Mouse (Mus musculus): ENCODE measurements around the gene Sgsh. TPM values are rescaled to one million over a fixed set of nuclear protein-coding genes. Genes with fewer than 3 reads are reported as not detected.
A peak's percentile ranks its signal among the peaks of the same experiment; 100 is the strongest.

Gene Sgsh
- polyA plus RNA-seq, 1 experiment from 2014 or later: 3.7 TPM

- Histone ChIP-seq H3K36me3 (ENCODE audit: control insufficient read depth, insufficient read depth) (no peaks in the 10 kb centered on the region), H3K27me3 (replicated peaks; ENCODE audit: control insufficient read depth, insufficient read depth, low read length) (no peaks in the 10 kb centered on the region), H3K9ac (replicated peaks; ENCODE audit: low read depth, low read length) (no peak overlapping the region), H3K4me3 (replicated peaks; ENCODE audit: low read length) (no peak overlapping the region), H3K4me1 (replicated peaks; ENCODE audit: control insufficient read depth, insufficient read depth, low read length) (no peaks in the 10 kb centered on the region), H3K9me3 (ENCODE audit: control insufficient read depth, low read length) (no peaks in the 10 kb centered on the region), H3K27ac (ENCODE audit: low read length) (no peak overlapping the region), H3K4me2 (ENCODE audit: low read length) (no peak overlapping the region)
- no peak for ATAC-seq
- 90% methylated on average over 9 of the region's 9 CpGs for WGBS
Measured at GRCm38 (mm10) chr11:119381631-119382337, 26.4 kb upstream of the Sgsh start.

GRCm38 (mm10) chr11:119378551-119378950 is 23.2 kb upstream of the Sgsh start:
- H3K27ac ChIP-seq (ENCODE audit: low read length): no peak overlapping the region
- H3K9me3 ChIP-seq (ENCODE audit: control insufficient read depth, low read length): no peaks in the 10 kb centered on the region
- no peaks in the 10 kb centered on the region for H3K27me3 ChIP-seq (replicated peaks; ENCODE audit: control insufficient read depth, insufficient read depth, low read length)
- no peak overlapping the region for H3K4me3 ChIP-seq (replicated peaks; ENCODE audit: low read length)
- 94% methylated on average over 1 of the region's 1 CpGs for WGBS
- no peaks in the 10 kb centered on the region for H3K4me1 ChIP-seq (replicated peaks; ENCODE audit: control insufficient read depth, insufficient read depth, low read length)
- no peak for ATAC-seq
- no peaks in the 10 kb centered on the region for H3K36me3 ChIP-seq (ENCODE audit: control insufficient read depth, insufficient read depth)
- H3K4me2 ChIP-seq (ENCODE audit: low read length): no peak overlapping the region
- no peak overlapping the region for H3K9ac ChIP-seq (replicated peaks; ENCODE audit: low read depth, low read length)

GRCm38 (mm10) chr11:119377326-119377725 is 22.0 kb upstream of the Sgsh start:
- no peak for ATAC-seq
- Histone ChIP-seq H3K9ac (replicated peaks; ENCODE audit: low read depth, low read length) (no peak overlapping the region), H3K27ac (ENCODE audit: low read length) (no peak overlapping the region), H3K4me1 (replicated peaks; ENCODE audit: control insufficient read depth, insufficient read depth, low read length) (no peaks in the 10 kb centered on the region), H3K4me3 (replicated peaks; ENCODE audit: low read length) (no peak overlapping the region), H3K27me3 (replicated peaks; ENCODE audit: control insufficient read depth, insufficient read depth, low read length) (no peaks in the 10 kb centered on the region), H3K4me2 (ENCODE audit: low read length) (no peak overlapping the region), H3K9me3 (ENCODE audit: control insufficient read depth, low read length) (no peaks in the 10 kb centered on the region), H3K36me3 (ENCODE audit: control insufficient read depth, insufficient read depth) (no peaks in the 10 kb centered on the region)
- WGBS: 94% methylated on average over 11 of the region's 11 CpGs

GRCm38 (mm10) chr11:119375425-119375824 is 20.1 kb upstream of the Sgsh start:
- Histone ChIP-seq H3K9ac (replicated peaks; ENCODE audit: low read depth, low read length) (no peak overlapping the region), H3K27ac (ENCODE audit: low read length) (no peak overlapping the region), H3K4me1 (replicated peaks; ENCODE audit: control insufficient read depth, insufficient read depth, low read length) (no peaks in the 10 kb centered on the region), H3K36me3 (ENCODE audit: control insufficient read depth, insufficient read depth) (no peaks in the 10 kb centered on the region), H3K4me2 (ENCODE audit: low read length) (no peak overlapping the region), H3K9me3 (ENCODE audit: control insufficient read depth, low read length) (no peaks in the 10 kb centered on the region), H3K4me3 (replicated peaks; ENCODE audit: low read length) (no peak overlapping the region), H3K27me3 (replicated peaks; ENCODE audit: control insufficient read depth, insufficient read depth, low read length) (no peaks in the 10 kb centered on the region)
- ATAC-seq: no peak
- WGBS: 93% methylated on average over 6 of the region's 6 CpGs

- peak; percentile 90 for ATAC-seq
- H3K4me3 ChIP-seq (replicated peaks; ENCODE audit: low read length): peak overlapping the region; percentile 21; the same call in 1 of the 2 replicates
- 24% methylated on average over 11 of the region's 11 CpGs for WGBS
- H3K27ac ChIP-seq (ENCODE audit: low read length): no peak overlapping the region
- peak overlapping the region; percentile 43 for H3K9ac ChIP-seq (replicated peaks; ENCODE audit: low read depth, low read length)
- no peaks in the 10 kb centered on the region for H3K9me3 ChIP-seq (ENCODE audit: control insufficient read depth, low read length)
- peak overlapping the region; percentile 44 for H3K4me2 ChIP-seq (ENCODE audit: low read length)
- no peaks in the 10 kb centered on the region for H3K36me3 ChIP-seq (ENCODE audit: control insufficient read depth, insufficient read depth)
- H3K27me3 ChIP-seq (replicated peaks; ENCODE audit: control insufficient read depth, insufficient read depth, low read length): no peaks in the 10 kb centered on the region
- peaks cover 7% of the 10 kb centered on the region for H3K4me1 ChIP-seq (replicated peaks; ENCODE audit: control insufficient read depth, insufficient read depth, low read length)
Measured at GRCm38 (mm10) chr11:119363534-119364145, 8.3 kb upstream of the Sgsh start.

- H3K9me3 ChIP-seq (ENCODE audit: control insufficient read depth, low read length): no peaks in the 10 kb centered on the region
- ATAC-seq: 0 out of 2 replicates have a peak, but pooled peaks have one; percentile 26
- H3K4me2 ChIP-seq (ENCODE audit: low read length): peak overlapping the region; percentile 44
- peak overlapping the region; percentile 43 for H3K9ac ChIP-seq (replicated peaks; ENCODE audit: low read depth, low read length)
- H3K4me1 ChIP-seq (replicated peaks; ENCODE audit: control insufficient read depth, insufficient read depth, low read length): peaks cover 7% of the 10 kb centered on the region
- no peak overlapping the region for H3K27ac ChIP-seq (ENCODE audit: low read length)
- H3K36me3 ChIP-seq (ENCODE audit: control insufficient read depth, insufficient read depth): no peaks in the 10 kb centered on the region
- 17% methylated on average over 11 of the region's 11 CpGs for WGBS
- peak overlapping the region; percentile 21; the same call in 1 of the 2 replicates for H3K4me3 ChIP-seq (replicated peaks; ENCODE audit: low read length)
- H3K27me3 ChIP-seq (replicated peaks; ENCODE audit: control insufficient read depth, insufficient read depth, low read length): no peaks in the 10 kb centered on the region
Measured at GRCm38 (mm10) chr11:119362769-119363533, 7.6 kb upstream of the Sgsh start.

- Histone ChIP-seq H3K27me3 (replicated peaks; ENCODE audit: control insufficient read depth, insufficient read depth, low read length) (no peaks in the 10 kb centered on the region), H3K9ac (replicated peaks; ENCODE audit: low read depth, low read length) (no peak overlapping the region), H3K4me3 (replicated peaks; ENCODE audit: low read length) (no peak overlapping the region), H3K36me3 (ENCODE audit: control insufficient read depth, insufficient read depth) (no peaks in the 10 kb centered on the region), H3K4me1 (replicated peaks; ENCODE audit: control insufficient read depth, insufficient read depth, low read length) (peaks cover 17% of the 10 kb centered on the region), H3K9me3 (ENCODE audit: control insufficient read depth, low read length) (no peaks in the 10 kb centered on the region), H3K27ac (ENCODE audit: low read length) (no peak overlapping the region), H3K4me2 (ENCODE audit: low read length) (no peak overlapping the region)
- WGBS: 89% methylated on average over 10 of the region's 10 CpGs
- ATAC-seq: no peak
Measured at GRCm38 (mm10) chr11:119359089-119359488, 3.8 kb upstream of the Sgsh start.

GRCm38 (mm10) chr11:119354798-119355442 is 416 bp downstream of the Sgsh start:
- H3K4me1 ChIP-seq (replicated peaks; ENCODE audit: control insufficient read depth, insufficient read depth, low read length): peaks cover 10% of the 10 kb centered on the region
- H3K27me3 ChIP-seq (replicated peaks; ENCODE audit: control insufficient read depth, insufficient read depth, low read length): no peaks in the 10 kb centered on the region
- peak overlapping the region; percentile 68 for H3K4me3 ChIP-seq (replicated peaks; ENCODE audit: low read length)
- H3K9ac ChIP-seq (replicated peaks; ENCODE audit: low read depth, low read length): peak overlapping the region; percentile 64
- no peaks in the 10 kb centered on the region for H3K36me3 ChIP-seq (ENCODE audit: control insufficient read depth, insufficient read depth)
- peak overlapping the region; percentile 98 for H3K4me2 ChIP-seq (ENCODE audit: low read length)
- no peaks in the 10 kb centered on the region for H3K9me3 ChIP-seq (ENCODE audit: control insufficient read depth, low read length)
- 5% methylated on average over 23 of the region's 23 CpGs for WGBS
- 0 out of 2 replicates have a peak, but pooled peaks have one; percentile 5 for ATAC-seq
- H3K27ac ChIP-seq (ENCODE audit: low read length): no peak overlapping the region

- WGBS: 83% methylated on average over 4 of the region's 4 CpGs
- Histone ChIP-seq H3K4me3 (replicated peaks; ENCODE audit: low read length) (no peak overlapping the region), H3K9me3 (ENCODE audit: control insufficient read depth, low read length) (no peaks in the 10 kb centered on the region), H3K4me2 (ENCODE audit: low read length) (no peak overlapping the region), H3K9ac (replicated peaks; ENCODE audit: low read depth, low read length) (no peak overlapping the region), H3K27me3 (replicated peaks; ENCODE audit: control insufficient read depth, insufficient read depth, low read length) (no peaks in the 10 kb centered on the region), H3K4me1 (replicated peaks; ENCODE audit: control insufficient read depth, insufficient read depth, low read length) (peaks cover 10% of the 10 kb centered on the region), H3K27ac (ENCODE audit: low read length) (no peak overlapping the region), H3K36me3 (ENCODE audit: control insufficient read depth, insufficient read depth) (no peaks in the 10 kb centered on the region)
- no peak for ATAC-seq
Measured at GRCm38 (mm10) chr11:119353946-119354345, 1.4 kb downstream of the Sgsh start.

Data from forebrain, embryonic 16.5 days (tissue).